Mouse (Mus musculus) embryonic facial prominence, embryonic 15.5 days (tissue): ENCODE results near the gene Tmem145. TPM values are rescaled to one million over a fixed set of nuclear protein-coding genes. Genes with fewer than 3 reads are reported as not detected.
"Not testable (repeated sequence)": the region's sequence is repeated elsewhere in the genome, so short reads cannot be mapped to it uniquely, and the experiment has no call there.

ENCODE experiments used
- ATAC-seq: fragments of 200-750 bp; cut with Nextera tagmentation; 2 replicates; pipeline ENCODE4 v1.8.0; 2017; ENCODE audit warnings: low read depth, moderate TSS enrichment; ENCODE audit not compliant: insufficient number of reproducible peaks, low FRiP score, low TSS enrichment
- H3K27ac ChIP-seq: fragments of 300-500 bp; sonication (generic); replicated peaks from 2 replicates; pipeline ENCODE4 v1.5.1; 2015; ENCODE audit warnings: mild to moderate bottlenecking, inconsistent platforms
- H3K27me3 ChIP-seq: fragments of 300-500 bp; sonication (generic); 2 replicates; pipeline ENCODE4 v1.6.1; 2015; ENCODE audit warnings: inconsistent platforms
- H3K36me3 ChIP-seq: fragments of 300-500 bp; sonication (generic); 2 replicates; pipeline ENCODE4 v1.6.1; 2015; ENCODE audit warnings: mild to moderate bottlenecking, inconsistent platforms
- H3K4me1 ChIP-seq: fragments of 300-500 bp; sonication (generic); 2 replicates; pipeline ENCODE4 v1.6.1; 2015; ENCODE audit warnings: inconsistent platforms
- H3K4me2 ChIP-seq: fragments of 300-500 bp; sonication (generic); replicated peaks from 2 replicates; pipeline ENCODE4 v1.6.1; 2015; ENCODE audit warnings: mild to moderate bottlenecking, inconsistent platforms
- H3K4me3 ChIP-seq: fragments of 300-500 bp; sonication (generic); replicated peaks from 2 replicates; pipeline ENCODE4 v1.5.1; 2015; ENCODE audit warnings: mild to moderate bottlenecking, inconsistent platforms
- H3K9ac ChIP-seq: fragments of 300-500 bp; sonication (generic); 2 replicates; pipeline ENCODE4 v1.6.1; 2015; ENCODE audit warnings: inconsistent platforms
- H3K9me3 ChIP-seq: fragments of 300-500 bp; sonication (generic); replicated peaks from 2 replicates; pipeline ENCODE4 v1.6.1; 2016; ENCODE audit warnings: inconsistent platforms
- WGBS: fragments of 180-500 bp; shearing (Covaris S2); methylation state at CpG from one replicate; pipeline ENCODE4 v1.1.7; 2015; 5-methylcytosine and 5-hydroxymethylcytosine counted together
- polyA plus RNA-seq: library from polyadenylated mRNA; unstranded; fragments of >200 nt; fragmentation: Nextera tagmentation; extraction: Ambion mirVana; gene quantifications from 2 replicates; pipeline ENCODE4 v1.2.1, GENCODE M21; 2015

Tmem145 gene
- 1.2 and 1.8 TPM in 2 replicates for polyA plus RNA-seq

- peak within 1 kb of the TSS; percentile 93 for H3K4me2 ChIP-seq
- under 1% methylated on average over 47 of the region's 47 CpGs for WGBS
- H3K4me1 ChIP-seq: peaks cover 10% of the 10 kb centered on the region
- H3K27me3 ChIP-seq: peaks cover 36% of the 10 kb centered on the region
- no peaks in the 10 kb centered on the region for H3K36me3 ChIP-seq
- peak within 1 kb of the TSS; percentile 52 for H3K4me3 ChIP-seq
- H3K9me3 ChIP-seq: no peaks in the 10 kb centered on the region
- no peak within 1 kb of the TSS for H3K27ac ChIP-seq
- peak; percentile 55; the same call in 1 of the 2 replicates for ATAC-seq
- no peak within 1 kb of the TSS for H3K9ac ChIP-seq
Measured at GRCm38 (mm10) chr7:25305956-25306613, at the start of gene Tmem145. Gene Tmem145 (plus strand): TSS chr7:25306106.

- Histone ChIP-seq H3K4me2 (no peak overlapping the region), H3K27me3 (no peaks in the 10 kb centered on the region), H3K27ac (no peak overlapping the region), H3K9me3 (no peaks in the 10 kb centered on the region), H3K4me3 (no peak overlapping the region), H3K4me1 (peaks cover 1% of the 10 kb centered on the region; the same call in 1 of the 2 replicates), H3K36me3 (no peaks in the 10 kb centered on the region), H3K9ac (no peak overlapping the region)
- WGBS: 87% methylated on average over 1 of the region's 1 CpGs
- no peak for ATAC-seq
Measured at GRCm38 (mm10) chr7:25261896-25262295, 44.0 kb upstream of the Tmem145 start.

GRCm38 (mm10) chr7:25263968-25264870 lies 41.7 kb upstream of the Tmem145 start:
- ATAC-seq: no peak
- WGBS: 31% methylated on average over 17 of the region's 17 CpGs
- Histone ChIP-seq H3K27ac (no peak overlapping the region), H3K4me2 (no peak overlapping the region), H3K9ac (no peak overlapping the region), H3K27me3 (no peaks in the 10 kb centered on the region), H3K9me3 (no peaks in the 10 kb centered on the region), H3K4me1 (peaks cover 8% of the 10 kb centered on the region), H3K4me3 (no peak overlapping the region), H3K36me3 (no peaks in the 10 kb centered on the region)

GRCm38 (mm10) chr7:25265743-25266142 lies 40.2 kb upstream of the Tmem145 start:
- ATAC-seq, H3K27me3 ChIP-seq, H3K4me3 ChIP-seq, H3K36me3 ChIP-seq, H3K4me2 ChIP-seq, H3K27ac ChIP-seq, H3K9me3 ChIP-seq, H3K9ac ChIP-seq: not testable (repeated sequence)
- 85% methylated on average over 5 of the region's 5 CpGs for WGBS
- H3K4me1 ChIP-seq: peaks cover 22% of the 10 kb centered on the region

- Histone ChIP-seq H3K36me3 (peaks cover 3% of the 10 kb centered on the region), H3K9me3 (no peaks in the 10 kb centered on the region), H3K4me3 (peak overlapping the region; percentile 74; the same call in 1 of the 2 replicates), H3K27ac (peak overlapping the region; percentile 96; the same call in 1 of the 2 replicates), H3K4me2 (peak overlapping the region; percentile 60), H3K9ac (no peak overlapping the region), H3K27me3 (no peaks in the 10 kb centered on the region), H3K4me1 (peaks cover 22% of the 10 kb centered on the region)
- 87% methylated on average over 8 of the region's 8 CpGs for WGBS
- ATAC-seq: no peak
Measured at GRCm38 (mm10) chr7:25266180-25266962, 39.5 kb upstream of the Tmem145 start.

- Histone ChIP-seq H3K27me3 (no peaks in the 10 kb centered on the region), H3K9me3 (no peaks in the 10 kb centered on the region), H3K36me3 (peaks cover 13% of the 10 kb centered on the region), H3K4me3 (peak within 1 kb of the TSS; percentile 74), H3K9ac (peak within 1 kb of the TSS; percentile 82), H3K27ac (peak within 1 kb of the TSS; percentile 96), H3K4me2 (peak within 1 kb of the TSS; percentile 61), H3K4me1 (peaks cover 22% of the 10 kb centered on the region)
- peak; percentile 90 for ATAC-seq
- 2% methylated on average over 29 of the region's 29 CpGs for WGBS
Measured at GRCm38 (mm10) chr7:25267301-25267750, 38.6 kb upstream of the Tmem145 start, which contains the start of gene Cic. Gene Cic (plus strand): TSS chr7:25267704.

- H3K4me1 ChIP-seq: peaks cover 22% of the 10 kb centered on the region
- under 1% methylated on average over 33 of the region's 33 CpGs for WGBS
- H3K36me3 ChIP-seq: peaks cover 18% of the 10 kb centered on the region
- peak overlapping the region; percentile 74 for H3K4me3 ChIP-seq
- peak; percentile 94 for ATAC-seq
- no peaks in the 10 kb centered on the region for H3K9me3 ChIP-seq
- peak overlapping the region; percentile 61 for H3K4me2 ChIP-seq
- H3K27me3 ChIP-seq: no peaks in the 10 kb centered on the region
- peak overlapping the region; percentile 96 for H3K27ac ChIP-seq
- H3K9ac ChIP-seq: peak overlapping the region; percentile 82
Measured at GRCm38 (mm10) chr7:25267751-25268463, 38.0 kb upstream of the Tmem145 start.

GRCm38 (mm10) chr7:25268588-25268987 lies 37.3 kb upstream of the Tmem145 start:
- ATAC-seq: no peak
- no peaks in the 10 kb centered on the region for H3K27me3 ChIP-seq
- WGBS: 3% methylated on average over 7 of the region's 7 CpGs

GRCm38 (mm10) chr7:25269029-25269428 lies 36.9 kb upstream of the Tmem145 start:
- 35% methylated on average over 4 of the region's 4 CpGs for WGBS

More at GRCm38 (mm10) chr7:25268588-25268987, 37.3 kb upstream of the Tmem145 start:
- Histone ChIP-seq H3K27ac (peak overlapping the region; percentile 87), H3K4me2 (peak overlapping the region; percentile 61), H3K9me3 (no peaks in the 10 kb centered on the region), H3K36me3 (peaks cover 25% of the 10 kb centered on the region), H3K4me1 (peaks cover 29% of the 10 kb centered on the region), H3K9ac (peak overlapping the region; percentile 82), H3K4me3 (peak overlapping the region; percentile 74)

More at GRCm38 (mm10) chr7:25269029-25269428, 36.9 kb upstream of the Tmem145 start:
- Histone ChIP-seq H3K9ac (peak overlapping the region; percentile 82), H3K36me3 (peaks cover 29% of the 10 kb centered on the region), H3K4me3 (peak overlapping the region; percentile 74), H3K27me3 (no peaks in the 10 kb centered on the region), H3K27ac (peak overlapping the region; percentile 87), H3K4me1 (peaks cover 34% of the 10 kb centered on the region), H3K4me2 (peak overlapping the region; percentile 61), H3K9me3 (no peaks in the 10 kb centered on the region)
- no peak for ATAC-seq
